Mouse (Mus musculus): ENCODE measurements around the gene Traf7. TPM values are rescaled to one million over a fixed set of nuclear protein-coding genes. Genes with fewer than 3 reads are reported as not detected.

Traf7 gene
- 110 TPM for polyA plus RNA-seq (2017; shearing (Covaris generic))

GRCm38 (mm10) chr17:24527723-24528559 is at the start of gene Traf7:
Gene Traf7, minus strand, starts transcription at chr17:24527938.

DNA sequence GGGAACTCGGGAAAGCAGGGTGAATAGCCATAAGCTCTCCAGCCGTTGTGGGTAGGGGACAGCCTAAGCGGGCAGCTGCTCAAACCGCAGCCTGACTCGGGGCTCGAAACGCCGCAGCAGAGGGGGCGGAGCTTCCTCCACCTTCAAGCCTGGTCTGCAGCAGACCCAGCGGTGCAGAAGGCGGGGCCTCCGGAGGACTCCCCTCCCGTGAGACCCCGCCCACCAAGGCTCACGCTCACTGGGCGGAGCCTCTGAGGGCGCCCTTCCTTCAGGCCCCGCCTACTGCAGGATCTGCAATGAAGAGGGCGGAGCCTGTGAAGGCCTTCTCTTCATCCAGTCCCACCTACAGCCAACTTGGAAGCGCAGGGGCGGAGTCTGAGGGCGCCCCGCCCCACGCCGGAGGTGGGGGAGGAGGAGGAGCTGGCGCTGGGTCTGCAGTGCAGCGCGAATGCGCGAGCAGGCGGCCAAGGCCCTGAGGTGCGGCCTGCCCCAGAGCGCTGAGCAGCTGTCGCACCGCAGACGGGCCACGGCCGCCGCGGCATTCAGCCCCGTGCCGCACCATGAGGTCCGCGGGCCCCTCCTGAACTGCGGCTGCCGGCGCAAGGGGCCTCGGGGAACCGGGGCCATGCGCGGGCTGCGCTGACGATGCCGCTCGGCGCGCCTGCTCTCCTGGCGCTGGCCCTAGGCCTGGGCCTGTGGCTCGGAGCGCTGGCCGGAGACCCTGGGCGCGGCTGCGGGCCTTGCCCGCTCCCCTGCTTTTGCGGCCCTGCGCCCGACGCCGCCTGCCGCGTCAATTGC is 22.1 kb upstream of the Traf7 start, which contains the start of gene Pkd1:
Pkd1 (plus strand) TSS at position 217 of the 798 bp plus-strand sequence.

DNA sequence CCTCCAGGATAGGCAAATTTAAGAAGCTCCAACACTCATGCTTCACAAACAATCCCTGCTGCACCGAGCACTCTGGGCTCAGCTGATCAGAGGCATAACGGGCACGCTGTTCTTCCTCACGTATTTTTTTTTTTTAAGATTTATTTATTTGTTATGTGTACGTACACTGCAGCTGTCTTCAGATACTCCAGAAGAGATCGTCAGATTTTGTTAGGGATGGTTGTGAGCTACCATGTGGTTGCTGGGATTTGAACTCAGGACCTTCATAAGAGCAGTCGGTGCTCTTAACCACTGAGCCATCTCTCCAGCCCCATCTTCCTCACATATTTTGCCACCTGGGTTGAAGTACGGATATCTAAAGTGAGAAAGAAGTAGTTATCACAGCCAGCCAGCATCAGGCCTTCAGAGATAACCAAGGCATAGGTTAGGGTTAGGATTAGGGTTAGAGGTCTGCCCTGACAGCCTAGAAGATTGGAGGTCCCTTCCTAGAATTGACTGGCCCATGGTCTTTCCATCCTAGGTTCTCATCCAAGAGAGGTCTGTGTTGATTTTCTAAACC is 6.5 kb upstream of the Traf7 start, which contains the start of gene Rab26:
Rab26 (minus strand) TSS at position 51 of the 559 bp plus-strand sequence.

DNA sequence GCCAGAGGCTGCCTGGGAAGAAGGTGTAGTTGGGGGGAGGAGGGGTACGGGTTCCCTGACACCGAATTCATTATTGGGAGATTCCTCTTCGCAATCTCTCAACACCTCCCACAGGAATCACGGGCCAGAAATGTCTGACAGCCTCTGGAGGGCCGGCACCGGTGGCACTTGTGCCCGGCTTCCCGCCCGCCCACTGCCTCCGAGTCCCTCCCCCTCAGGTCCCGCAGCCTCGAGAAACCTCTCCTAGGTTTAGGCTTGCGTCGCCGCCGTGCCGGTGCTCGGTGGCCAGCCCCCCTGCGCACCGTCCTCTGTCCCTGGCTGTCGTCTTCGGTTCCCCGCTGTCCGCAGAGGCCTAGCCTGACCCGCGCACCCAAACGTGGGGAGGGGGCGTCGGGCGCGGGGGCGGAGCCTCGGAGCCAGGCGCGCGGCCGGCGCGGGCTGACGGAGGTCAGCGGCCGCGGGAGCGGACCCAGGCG is 39.5 kb downstream of the Traf7 start, which contains the start of gene Caskin1:
Caskin1 (plus strand) TSS at position 416 of the 476 bp plus-strand sequence.

GRCm38 (mm10) chr17:24478663-24479380 is 48.9 kb downstream of the Traf7 start, which contains the start of gene Mlst8:
Gene Mlst8, minus strand, starts transcription at chr17:24479078.

DNA sequence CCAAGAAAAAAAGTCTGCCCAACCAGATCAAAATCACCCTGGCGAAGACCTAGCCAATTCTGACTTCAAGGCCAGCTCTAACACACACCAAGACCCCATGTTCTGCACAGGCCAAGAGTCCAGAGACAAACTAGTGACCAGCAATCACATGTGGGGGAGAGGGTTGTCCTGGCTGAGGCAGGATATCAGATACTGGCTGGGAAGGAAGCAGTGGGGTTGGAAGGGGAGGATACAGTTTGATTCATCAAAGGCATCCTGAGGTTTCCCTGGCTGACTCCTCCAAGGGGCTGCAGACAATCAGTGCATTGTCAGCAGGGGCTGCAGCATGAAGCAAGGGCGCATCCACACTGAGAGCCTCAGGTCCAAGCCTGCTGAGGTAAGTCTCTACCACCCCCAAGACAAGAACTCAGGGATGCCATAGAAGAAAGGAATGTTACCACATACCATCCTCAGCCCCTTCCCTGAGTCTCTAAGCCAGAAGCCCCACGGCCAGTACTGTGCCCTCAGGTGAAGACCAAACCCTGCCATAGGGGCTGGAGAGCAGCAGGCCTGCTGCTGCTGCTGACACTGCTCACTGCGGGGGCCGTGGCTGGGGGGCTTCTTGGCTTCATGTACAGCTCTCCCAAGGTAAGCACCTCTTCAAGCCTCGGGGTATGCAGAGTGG is 54.0 kb downstream of the Traf7 start, which contains the start of gene Bricd5:
Bricd5 (plus strand) TSS at position 273 of the 664 bp plus-strand sequence.

GRCm38 (mm10) chr17:24469910-24470602 is 57.7 kb downstream of the Traf7 start, which contains the start of the genes E4f1 and Pgp:
Gene E4f1, minus strand, starts transcription at chr17:24470313.
Gene Pgp, plus strand, starts transcription at chr17:24470392.

Other genes with a start within 250 kb of the Traf7 start
- gene Abca17, start 176.9 kb downstream of the Traf7 start, polyA plus RNA-seq (2017; shearing (Covaris generic)) = 0.21 TPM
- 41.1 TPM for gene Abca3, start 176.0 kb downstream of the Traf7 start, polyA plus RNA-seq (2017; shearing (Covaris generic))
- gene Rnps1, start 113.4 kb downstream of the Traf7 start, polyA plus RNA-seq (2017; shearing (Covaris generic)) = 205 TPM
- 78.7 TPM for gene Eci1, start 101.3 kb downstream of the Traf7 start, polyA plus RNA-seq (2017; shearing (Covaris generic))
- 4.9 TPM for gene Dnase1l2, start 84.8 kb downstream of the Traf7 start, polyA plus RNA-seq (2017; shearing (Covaris generic))
- 58.6 TPM for gene E4f1, start 57.6 kb downstream of the Traf7 start, polyA plus RNA-seq (2017; shearing (Covaris generic))
- 2.4 TPM for gene Pgp, start 57.5 kb downstream of the Traf7 start, polyA plus RNA-seq (2017; shearing (Covaris generic))
- gene Bricd5, start 54.1 kb downstream of the Traf7 start, polyA plus RNA-seq (2017; shearing (Covaris generic)) = not detected
- 30.8 TPM for gene Mlst8, start 48.9 kb downstream of the Traf7 start, polyA plus RNA-seq (2017; shearing (Covaris generic))
- 0.15 TPM for gene Caskin1, start 39.3 kb downstream of the Traf7 start, polyA plus RNA-seq (2017; shearing (Covaris generic))
- 5.0 TPM for gene Rab26, start 6.3 kb upstream of the Traf7 start, polyA plus RNA-seq (2017; shearing (Covaris generic))
- gene Pkd1, start 21.9 kb upstream of the Traf7 start, polyA plus RNA-seq (2017; shearing (Covaris generic)) = 18.9 TPM
- 52.7 TPM for gene Tsc2, start 104.7 kb upstream of the Traf7 start, polyA plus RNA-seq (2017; shearing (Covaris generic))
- gene Nthl1, start 104.7 kb upstream of the Traf7 start, polyA plus RNA-seq (2017; shearing (Covaris generic)) = 6.2 TPM
- gene Slc9a3r2, start 122.4 kb upstream of the Traf7 start, polyA plus RNA-seq (2017; shearing (Covaris generic)) = not detected
- gene Npw, start 130.5 kb upstream of the Traf7 start, polyA plus RNA-seq (2017; shearing (Covaris generic)) = not detected
- gene Zfp598, start 141.7 kb upstream of the Traf7 start, polyA plus RNA-seq (2017; shearing (Covaris generic)) = 2.3 TPM
- gene Syngr3, start 162.0 kb upstream of the Traf7 start, polyA plus RNA-seq (2017; shearing (Covaris generic)) = 0.40 TPM
- gene Gfer, start 168.2 kb upstream of the Traf7 start, polyA plus RNA-seq (2017; shearing (Covaris generic)) = 7.7 TPM
- 1.7 TPM for gene Noxo1, start 168.3 kb upstream of the Traf7 start, polyA plus RNA-seq (2017; shearing (Covaris generic))
- gene Tbl3, start 179.7 kb upstream of the Traf7 start, polyA plus RNA-seq (2017; shearing (Covaris generic)) = 71.9 TPM
- gene Rnf151, start 190.1 kb upstream of the Traf7 start, polyA plus RNA-seq (2017; shearing (Covaris generic)) = not detected
- 660 TPM for gene Rps2, start 190.2 kb upstream of the Traf7 start, polyA plus RNA-seq (2017; shearing (Covaris generic))
- gene Ndufb10, start 196.5 kb upstream of the Traf7 start, polyA plus RNA-seq (2017; shearing (Covaris generic)) = 257 TPM
- gene Rpl3l, start 199.9 kb upstream of the Traf7 start, polyA plus RNA-seq (2017; shearing (Covaris generic)) = not detected
- gene Msrb1, start 208.7 kb upstream of the Traf7 start, polyA plus RNA-seq (2017; shearing (Covaris generic)) = 20.9 TPM
- not detected for gene Hs3st6, start 225.1 kb upstream of the Traf7 start, polyA plus RNA-seq (2017; shearing (Covaris generic))

Data from CD4-positive, CD25-positive, alpha-beta regulatory T cell, adult 9 weeks (primary cell).